Mouse (Mus musculus) midbrain, embryonic 12.5 days (tissue): ENCODE measurements around the gene Ifi205. TPM values are rescaled to one million over a fixed set of nuclear protein-coding genes. Genes with fewer than 3 reads are reported as not detected.
"Not testable (repeated sequence)": the region's sequence is repeated elsewhere in the genome, so short reads cannot be mapped to it uniquely, and the experiment has no call there.

Experiments
- ATAC-seq: fragments of 200-750 bp; cut with Nextera tagmentation; 2 replicates; pipeline ENCODE4 v1.8.0; 2017; ENCODE audit warnings: low read depth, moderate TSS enrichment, moderate library complexity; ENCODE audit not compliant: low FRiP score
- H3K27ac ChIP-seq: fragments of 300-500 bp; sonication (generic); replicated peaks from 2 replicates; pipeline ENCODE4 v1.5.1; 2016; ENCODE audit warnings: mild to moderate bottlenecking
- H3K27me3 ChIP-seq: fragments of 300-500 bp; sonication (generic); 2 replicates; pipeline ENCODE4 v1.6.1; 2016; ENCODE audit warnings: mild to moderate bottlenecking
- H3K36me3 ChIP-seq: fragments of 300-500 bp; sonication (generic); 2 replicates; pipeline ENCODE4 v1.6.1; 2016
- H3K4me1 ChIP-seq: fragments of 300-500 bp; sonication (generic); 2 replicates; pipeline ENCODE4 v1.6.1; 2016
- H3K4me2 ChIP-seq: fragments of 300-500 bp; sonication (generic); replicated peaks from 2 replicates; pipeline ENCODE4 v1.6.1; 2016; ENCODE audit warnings: mild to moderate bottlenecking, moderate library complexity
- H3K4me3 ChIP-seq: fragments of 300-500 bp; sonication (generic); 2 replicates; pipeline ENCODE4 v1.5.1; 2016; ENCODE audit warnings: mild to moderate bottlenecking
- H3K9ac ChIP-seq: fragments of 300-500 bp; sonication (generic); replicated peaks from 2 replicates; pipeline ENCODE4 v1.6.1; 2016; ENCODE audit warnings: mild to moderate bottlenecking, moderate library complexity
- H3K9me3 ChIP-seq: fragments of 300-500 bp; sonication (generic); 2 replicates; pipeline ENCODE4 v1.6.1; 2016; ENCODE audit warnings: mild to moderate bottlenecking
- WGBS: fragments of 180-500 bp; shearing (Covaris S2); methylation state at CpG from one replicate; pipeline ENCODE4 v1.1.7; 2016; 5-methylcytosine and 5-hydroxymethylcytosine counted together
- polyA plus RNA-seq: library from polyadenylated mRNA; unstranded; fragments of >200 nt; fragmentation: Nextera tagmentation; extraction: Ambion mirVana; gene quantifications from 2 replicates; pipeline ENCODE4 v1.2.1, GENCODE M21; 2016

The Ifi205 gene
- polyA plus RNA-seq, 1 experiment from 2014 or later, result 0.10 TPM

- Histone ChIP-seq H3K4me1 (no peaks in the 10 kb centered on the region), H3K9ac (no peak within 1 kb of the TSS), H3K27ac (no peak within 1 kb of the TSS), H3K36me3 (no peaks in the 10 kb centered on the region), H3K4me3 (no peak within 1 kb of the TSS), H3K9me3 (no peaks in the 10 kb centered on the region), H3K27me3 (no peaks in the 10 kb centered on the region), H3K4me2 (no peak within 1 kb of the TSS)
- no peak for ATAC-seq
- WGBS, result 87% methylated on average over 7 of the region's 7 CpGs
Measured at GRCm38 (mm10) chr1:174040523-174041177, 9.0 kb upstream of the Ifi205 start, which contains the start of gene Olfr433. Gene Olfr433 (plus strand): TSS chr1:174040705.

DNA sequence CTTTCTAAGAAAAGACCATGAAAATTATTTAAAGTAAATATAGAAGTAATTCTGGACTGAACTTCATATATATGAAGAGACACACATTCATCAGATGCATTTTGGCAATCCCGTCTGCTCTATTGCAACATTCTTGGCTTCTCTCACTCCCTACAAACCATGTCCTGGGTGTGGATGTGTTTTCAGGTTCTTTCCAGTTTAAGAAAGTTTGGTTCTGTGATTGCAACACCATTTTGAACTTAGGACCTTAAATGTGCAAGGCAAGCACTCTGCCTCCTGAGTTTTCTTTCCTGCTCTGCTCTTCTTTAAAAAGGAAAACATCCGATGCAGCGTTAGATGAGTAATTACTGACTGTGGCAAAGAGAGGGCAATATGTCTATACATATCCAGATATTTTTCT is 6.9 kb upstream of the Ifi205 start:
- no peak overlapping the region for H3K9ac ChIP-seq
- H3K9me3 ChIP-seq, result no peaks in the 10 kb centered on the region
- H3K4me1 ChIP-seq, result no peaks in the 10 kb centered on the region
- no peak overlapping the region for H3K27ac ChIP-seq
- no peak overlapping the region for H3K4me3 ChIP-seq
- ATAC-seq, result no peak
- H3K36me3 ChIP-seq, result no peaks in the 10 kb centered on the region
- no peaks in the 10 kb centered on the region for H3K27me3 ChIP-seq
- 90% methylated on average over 3 of the region's 3 CpGs for WGBS
- no peak overlapping the region for H3K4me2 ChIP-seq

GRCm38 (mm10) chr1:174035841-174036240 is 4.2 kb upstream of the Ifi205 start:
- H3K36me3 ChIP-seq, result no peaks in the 10 kb centered on the region
- H3K27ac ChIP-seq, result no peak overlapping the region
- H3K4me3 ChIP-seq, result no peak overlapping the region
- no peaks in the 10 kb centered on the region for H3K27me3 ChIP-seq
- no peaks in the 10 kb centered on the region for H3K9me3 ChIP-seq
- H3K9ac ChIP-seq, result no peak overlapping the region
- WGBS, result 72% methylated on average over 4 of the region's 4 CpGs
- no peak for ATAC-seq
- no peak overlapping the region for H3K4me2 ChIP-seq
- H3K4me1 ChIP-seq, result no peaks in the 10 kb centered on the region

DNA sequence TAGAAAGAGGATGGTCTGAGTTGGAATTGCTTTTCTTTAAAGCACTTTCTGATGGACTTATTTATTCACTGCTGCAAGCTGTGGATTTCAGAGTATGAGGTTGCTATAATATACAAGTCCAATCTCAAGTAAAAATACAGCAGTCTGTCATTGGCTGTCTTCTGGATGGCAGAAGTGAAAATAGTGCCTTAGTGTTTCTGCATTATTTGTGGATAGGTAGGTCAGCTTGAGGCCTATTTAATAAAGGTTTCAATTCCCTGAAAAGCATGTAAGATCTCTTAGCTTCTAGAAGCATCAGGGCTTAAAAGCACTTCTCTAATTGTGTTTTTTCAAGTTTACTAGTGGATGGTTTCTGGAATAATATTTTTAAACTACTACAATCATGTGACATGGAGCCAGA is 24.6 kb downstream of the Ifi205 start:
- H3K9me3 ChIP-seq, H3K27ac ChIP-seq, H3K27me3 ChIP-seq, H3K4me2 ChIP-seq, H3K36me3 ChIP-seq, ATAC-seq, H3K4me1 ChIP-seq, H3K9ac ChIP-seq, H3K4me3 ChIP-seq: not testable (repeated sequence)

DNA sequence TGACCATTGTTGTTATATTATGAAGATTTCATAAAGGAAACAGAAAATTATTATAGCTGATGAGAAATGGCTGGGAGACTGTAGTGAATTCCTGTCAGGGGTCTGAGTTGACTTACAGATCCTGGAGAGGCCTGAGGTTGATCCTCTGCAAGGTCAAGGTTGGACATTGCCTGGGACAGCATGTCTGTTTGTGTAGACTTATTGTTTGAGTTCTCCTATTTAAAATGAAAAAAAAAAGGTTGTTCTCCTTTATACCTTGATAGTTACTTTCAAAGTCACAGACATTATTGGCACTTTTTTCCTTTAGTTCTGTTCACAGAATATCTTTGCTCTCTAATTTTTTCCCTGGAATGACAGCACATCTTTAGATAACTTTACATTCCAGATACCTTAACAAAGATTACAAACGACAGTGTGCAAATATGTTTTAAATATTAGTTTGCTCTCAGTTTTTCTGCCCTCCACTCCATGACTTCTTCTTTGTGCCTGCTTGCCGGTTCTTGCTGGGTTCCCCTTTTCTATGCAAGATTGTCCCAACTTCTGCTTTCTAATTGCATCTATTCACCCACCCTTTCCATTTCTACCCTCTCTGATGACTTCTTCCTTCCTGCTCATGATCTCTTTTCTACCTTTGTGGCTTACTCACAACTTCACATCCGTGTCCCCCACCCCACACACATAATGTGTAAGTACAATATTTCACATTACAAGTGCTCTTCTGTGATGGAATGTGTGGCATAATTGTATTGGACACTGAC is 27.1 kb downstream of the Ifi205 start:
- ATAC-seq, result not testable (repeated sequence)

DNA sequence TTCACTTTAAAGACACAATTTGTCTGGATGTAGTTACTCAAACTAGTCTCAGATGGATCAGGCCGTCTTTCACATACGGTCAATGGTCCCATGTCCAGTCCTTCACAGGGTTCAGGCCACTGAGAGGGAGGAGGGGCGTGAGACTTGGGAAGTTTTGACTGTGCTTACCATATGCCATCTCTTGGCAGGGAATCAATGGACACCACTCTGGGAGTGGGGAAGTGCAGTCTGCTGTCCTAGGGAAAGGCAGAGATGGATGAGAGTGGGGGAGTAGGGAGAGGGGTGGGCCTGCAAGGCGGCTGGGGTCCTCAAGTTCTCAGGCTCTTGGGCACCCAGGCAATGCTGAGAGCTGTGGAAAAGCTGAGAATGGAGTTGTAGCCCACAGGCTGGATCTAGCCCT is 36.6 kb downstream of the Ifi205 start:
- Histone ChIP-seq H3K27me3 (no peaks in the 10 kb centered on the region), H3K4me2 (no peak overlapping the region), H3K4me1 (no peaks in the 10 kb centered on the region), H3K9ac (no peak overlapping the region), H3K27ac (no peak overlapping the region), H3K36me3 (no peaks in the 10 kb centered on the region), H3K4me3 (no peak overlapping the region), H3K9me3 (no peaks in the 10 kb centered on the region)
- 0 out of 2 replicates have a peak, but pooled peaks have one; percentile 23 for ATAC-seq
- WGBS, result 95% methylated on average over 4 of the region's 4 CpGs

More for the DNA sequence above, 27.1 kb downstream of the Ifi205 start:
- H3K4me2 ChIP-seq, H3K9ac ChIP-seq, H3K27ac ChIP-seq, H3K9me3 ChIP-seq, H3K27me3 ChIP-seq, H3K4me3 ChIP-seq, H3K36me3 ChIP-seq, H3K4me1 ChIP-seq: not testable (repeated sequence)
- 80% methylated on average over 2 of the region's 3 CpGs for WGBS

DNA sequence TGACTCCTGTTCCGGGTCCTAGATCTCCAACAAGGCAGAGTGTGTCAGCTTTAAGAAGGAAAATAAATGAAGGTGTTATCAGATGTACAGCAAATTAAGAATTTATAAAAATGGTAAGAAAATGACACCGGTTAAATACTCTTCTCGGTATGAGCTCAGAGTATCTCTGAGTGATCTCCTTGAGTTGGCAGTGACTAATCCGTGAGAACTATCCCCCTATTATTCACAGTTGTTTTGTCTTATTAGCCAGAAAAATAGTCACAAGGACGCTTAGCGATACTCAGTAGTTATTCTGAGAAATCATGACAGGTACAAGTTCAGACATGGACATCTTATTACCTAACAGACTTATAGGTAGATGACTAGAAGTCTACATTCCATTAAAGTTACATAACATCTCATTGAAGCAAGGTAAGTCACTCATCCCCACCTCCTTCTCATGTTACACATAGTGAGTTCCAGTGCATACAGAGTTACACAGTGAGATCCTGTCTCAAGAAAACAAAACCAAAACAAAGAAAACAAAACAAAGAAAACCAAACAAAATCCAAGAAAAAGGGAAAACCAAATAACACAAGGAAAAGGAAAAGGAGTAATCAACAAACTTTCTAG is 48.8 kb downstream of the Ifi205 start, which contains the start of gene Ifi202b:
Ifi202b (minus strand) TSS at position 51 of the 612 bp plus-strand sequence.
- not testable (repeated sequence) for H3K9me3 ChIP-seq, H3K4me1 ChIP-seq, H3K4me2 ChIP-seq, H3K36me3 ChIP-seq, H3K27ac ChIP-seq, H3K27me3 ChIP-seq, H3K4me3 ChIP-seq, H3K9ac ChIP-seq, ATAC-seq
- WGBS, result 86% methylated on average over 6 of the region's 6 CpGs

GRCm38 (mm10) chr1:173981038-173981437 is 50.6 kb downstream of the Ifi205 start:
- H3K9ac ChIP-seq, H3K27me3 ChIP-seq, H3K4me2 ChIP-seq, H3K4me3 ChIP-seq, H3K36me3 ChIP-seq, H3K4me1 ChIP-seq, H3K9me3 ChIP-seq, H3K27ac ChIP-seq: not testable (repeated sequence)
- 0 out of 2 replicates have a peak, but pooled peaks have one; percentile 28 for ATAC-seq
- WGBS, result 71% methylated on average over 3 of the region's 3 CpGs

- Histone ChIP-seq H3K4me1 (no peaks in the 10 kb centered on the region), H3K4me2 (no peak overlapping the region), H3K36me3 (no peaks in the 10 kb centered on the region), H3K9me3 (no peaks in the 10 kb centered on the region), H3K27ac (no peak overlapping the region), H3K27me3 (no peaks in the 10 kb centered on the region), H3K4me3 (no peak overlapping the region), H3K9ac (no peak overlapping the region)
- no peak for ATAC-seq
Measured at GRCm38 (mm10) chr1:173977622-173978021, 54.0 kb downstream of the Ifi205 start.

DNA sequence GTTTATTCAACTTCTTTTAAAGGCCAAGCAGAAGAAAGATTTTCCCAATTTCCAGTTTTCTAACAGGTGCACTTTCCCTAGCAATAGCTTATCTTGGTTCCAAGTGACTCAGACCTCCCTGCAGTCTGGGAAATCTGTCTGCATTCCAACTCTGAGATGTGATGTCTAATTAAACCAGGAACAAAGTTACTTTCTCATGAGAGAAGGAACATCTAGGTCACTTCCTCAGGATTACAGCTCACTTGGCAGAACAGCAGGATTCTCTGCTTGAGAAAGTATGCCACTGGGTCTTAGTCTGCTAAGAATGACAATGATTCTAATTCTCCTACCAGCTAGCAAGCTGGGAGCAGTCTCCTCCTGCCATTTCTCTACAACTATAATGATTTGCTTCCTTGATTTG is 58.5 kb downstream of the Ifi205 start:
- no peaks in the 10 kb centered on the region for H3K27me3 ChIP-seq
- H3K9me3 ChIP-seq, result no peaks in the 10 kb centered on the region
- ATAC-seq, result no peak
- H3K4me3 ChIP-seq, result no peak overlapping the region
- H3K4me2 ChIP-seq, result no peak overlapping the region
- H3K36me3 ChIP-seq, result no peaks in the 10 kb centered on the region
- no peaks in the 10 kb centered on the region for H3K4me1 ChIP-seq
- H3K27ac ChIP-seq, result no peak overlapping the region
- no peak overlapping the region for H3K9ac ChIP-seq
